Mouse (Mus musculus) bone marrow, adult 2 months (tissue): Measurements from ENCODE around the gene Tns4. TPM values are rescaled to one million over a fixed set of nuclear protein-coding genes. Genes with fewer than 3 reads are reported as not detected.

ENCODE experiments used
- H3K27ac ChIP-seq: fragments of 200-500 bp; 2 replicates; pipeline ENCODE4 v1.5.1; 2012; ENCODE audit warnings: low read depth, mild to moderate bottlenecking, control low read depth, inconsistent platforms, low read length; ENCODE audit not compliant: control insufficient read depth, poor library complexity, insufficient read depth
- H3K4me1 ChIP-seq: fragments of 200-500 bp; 2 replicates; pipeline ENCODE4 v1.6.1; 2011; ENCODE audit warnings: low read length; ENCODE audit not compliant: control insufficient read depth, insufficient read depth
- H3K4me3 ChIP-seq: fragments of 200-500 bp; replicated peaks from 2 replicates; pipeline ENCODE3; 2011; ENCODE audit warnings: mild to moderate bottlenecking, low read depth, low read length, control low read depth; ENCODE audit not compliant: control insufficient read depth
- CTCF ChIP-seq: fragments of 200-500 bp; IDR thresholded peaks from 2 replicates; pipeline ENCODE4 v1.5.1; 2011; ENCODE audit warnings: low read length, control low read depth; ENCODE audit not compliant: control insufficient read depth, insufficient read depth
- POLR2A ChIP-seq: fragments of 200-500 bp; IDR thresholded peaks from 2 replicates; pipeline ENCODE4 v1.6.1; 2011; ENCODE audit warnings: low read depth, mild to moderate bottlenecking, control low read depth, low read length, borderline replicate concordance; ENCODE audit not compliant: control insufficient read depth
- WGBS: fragments of 180-500 bp; shearing (Covaris S2); methylation state at CpG from one replicate; pipeline ENCODE4 v1.1.7; 2018; 5-methylcytosine and 5-hydroxymethylcytosine counted together
- polyA plus RNA-seq: library from polyadenylated mRNA; stranded (reverse); fragments of >200 nt; gene quantifications from 2 replicates; pipeline ENCODE4 v1.2.4, GENCODE M21; 2011; ENCODE audit warnings: low replicate concordance; ENCODE audit not compliant: missing spikeins, insufficient read depth, insufficient read length

Gene Tns4
- polyA plus RNA-seq, 1 experiment: not detected

DNA sequence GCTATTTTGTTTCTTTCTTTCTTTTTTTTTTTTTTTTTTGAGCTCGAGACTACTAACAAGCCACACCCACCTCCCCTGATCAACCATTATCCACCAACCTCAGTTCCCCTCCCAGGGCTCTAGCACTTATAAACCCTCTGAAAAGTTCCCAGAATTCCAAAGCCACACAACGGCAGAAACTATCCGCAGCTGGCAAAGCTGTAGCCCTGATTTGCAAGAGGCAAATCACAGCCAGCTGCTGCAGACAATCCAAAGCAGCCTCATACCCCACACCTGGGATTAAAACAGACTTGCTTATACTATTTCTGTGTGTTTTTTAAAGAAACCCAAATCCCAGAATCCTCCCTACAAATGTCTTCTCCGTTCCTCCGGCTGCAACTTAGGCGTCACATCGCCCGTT is 11.2 kb downstream of the Tns4 start:
- TF ChIP-seq POLR2A (no peak), CTCF (no peak)
- WGBS: 84% methylated on average over 8 of the region's 8 CpGs
- Histone ChIP-seq H3K27ac (no peak overlapping the region), H3K4me1 (no peaks in the 10 kb centered on the region; the same call in 1 of the 2 replicates), H3K4me3 (no peak overlapping the region)

DNA sequence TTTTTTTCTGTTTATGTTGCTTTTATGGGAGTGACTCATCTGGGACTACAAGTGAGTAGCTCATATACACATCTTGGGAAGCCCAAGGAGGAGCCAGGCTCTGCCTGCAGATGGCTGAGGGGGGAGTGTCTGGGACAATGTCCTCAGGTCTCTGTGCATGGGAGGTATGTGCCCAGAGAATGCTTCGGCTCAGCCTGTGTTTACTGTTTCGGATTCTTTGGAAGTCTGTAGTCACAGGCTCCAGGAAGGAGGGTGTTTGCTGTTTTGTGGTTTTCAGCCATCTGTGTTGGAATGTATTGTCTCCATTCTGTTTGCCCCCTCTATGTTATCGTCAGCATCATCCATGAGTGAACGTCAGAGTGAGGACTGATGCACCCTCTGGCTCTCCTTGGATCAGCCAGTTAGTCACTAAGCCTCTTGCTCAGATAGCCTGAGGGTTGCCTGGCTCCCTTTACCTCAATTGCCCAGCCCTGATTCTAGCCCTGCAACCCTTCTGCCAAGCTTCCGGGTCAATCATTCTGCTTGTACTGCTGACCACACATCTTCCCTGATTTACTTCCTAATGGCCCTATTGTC is 12.3 kb downstream of the Tns4 start:
- Histone ChIP-seq H3K27ac (no peak overlapping the region), H3K4me3 (no peak overlapping the region), H3K4me1 (no peaks in the 10 kb centered on the region; the same call in 1 of the 2 replicates)
- 74% methylated on average over 5 of the region's 5 CpGs for WGBS
- TF ChIP-seq CTCF: no peak
- no peak for TF ChIP-seq POLR2A

DNA sequence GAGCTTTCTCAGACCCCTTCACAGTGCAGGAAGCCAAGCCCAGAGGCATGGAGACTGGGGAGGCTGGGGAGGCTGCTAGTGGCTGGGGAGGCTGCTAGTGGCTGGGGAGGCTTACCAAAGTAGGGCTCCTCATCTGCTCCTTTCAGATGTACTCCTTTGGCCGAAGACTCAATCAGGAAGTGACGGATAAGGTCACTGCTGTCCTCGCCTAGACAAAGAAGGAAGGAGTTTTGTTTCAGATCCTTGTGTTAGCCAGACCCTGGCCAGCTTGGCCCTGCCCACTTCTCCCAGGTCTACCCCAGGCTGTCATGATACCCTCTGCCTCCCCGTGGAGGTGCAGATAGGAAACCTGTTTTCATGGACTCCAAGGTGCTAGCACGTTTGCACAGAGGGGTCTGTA is 15.3 kb downstream of the Tns4 start:
- WGBS: 41% methylated on average over 5 of the region's 5 CpGs
- H3K4me3 ChIP-seq: no peak overlapping the region
- no peak overlapping the region; the same call in 1 of the 2 replicates for H3K27ac ChIP-seq
- no peaks in the 10 kb centered on the region for H3K4me1 ChIP-seq
- TF ChIP-seq POLR2A: no peak
- no peak for TF ChIP-seq CTCF

DNA sequence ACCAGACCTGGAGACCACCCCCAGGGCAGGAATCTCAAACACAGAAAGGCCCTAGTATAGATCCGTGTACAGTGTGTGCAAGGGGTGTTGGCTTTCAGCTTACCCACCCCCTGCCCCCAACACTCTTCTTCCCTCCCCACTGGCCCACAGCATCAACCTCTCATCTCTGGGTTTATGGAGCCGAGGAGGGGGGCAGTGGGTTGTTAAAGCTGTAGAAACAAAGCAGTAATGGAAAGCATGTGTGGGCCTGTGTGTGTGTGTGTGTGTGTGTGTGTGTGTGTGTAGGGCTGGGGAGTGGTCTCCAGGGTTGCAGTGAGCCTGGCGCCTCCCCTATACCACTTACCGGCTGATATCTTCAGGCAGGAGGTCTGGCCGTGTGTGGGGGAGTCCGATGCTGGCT is 17.2 kb downstream of the Tns4 start:
- H3K27ac ChIP-seq: no peak overlapping the region
- peaks cover 4% of the 10 kb centered on the region for H3K4me1 ChIP-seq
- H3K4me3 ChIP-seq: no peak overlapping the region
- 77% methylated on average over 6 of the region's 6 CpGs for WGBS
- TF ChIP-seq CTCF (no peak), POLR2A (no peak)

DNA sequence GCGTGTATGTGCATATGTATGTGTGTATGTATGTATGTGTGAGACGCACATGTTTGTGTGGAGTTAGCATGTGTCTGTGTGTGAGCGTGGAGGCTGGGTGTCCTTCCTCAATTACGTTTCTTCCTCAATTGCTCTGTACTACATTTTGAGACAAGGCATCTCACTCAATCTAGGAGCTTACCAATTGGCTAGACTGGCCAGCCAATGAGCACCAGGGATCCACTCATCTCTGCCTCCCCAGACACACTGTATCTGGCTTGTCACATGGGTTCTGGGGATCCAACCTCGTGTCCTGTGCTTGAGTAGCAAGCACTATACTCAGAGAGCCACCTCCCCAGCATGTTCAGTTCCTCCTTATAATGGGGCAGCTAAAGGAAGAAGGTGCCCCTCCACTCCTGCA is 20.7 kb downstream of the Tns4 start:
- peaks cover 4% of the 10 kb centered on the region for H3K4me1 ChIP-seq
- 31% methylated on average over 5 of the region's 5 CpGs for WGBS
- no peak for TF ChIP-seq POLR2A
- TF ChIP-seq CTCF: no peak
- no peak overlapping the region for H3K4me3 ChIP-seq
- H3K27ac ChIP-seq: no peak overlapping the region

DNA sequence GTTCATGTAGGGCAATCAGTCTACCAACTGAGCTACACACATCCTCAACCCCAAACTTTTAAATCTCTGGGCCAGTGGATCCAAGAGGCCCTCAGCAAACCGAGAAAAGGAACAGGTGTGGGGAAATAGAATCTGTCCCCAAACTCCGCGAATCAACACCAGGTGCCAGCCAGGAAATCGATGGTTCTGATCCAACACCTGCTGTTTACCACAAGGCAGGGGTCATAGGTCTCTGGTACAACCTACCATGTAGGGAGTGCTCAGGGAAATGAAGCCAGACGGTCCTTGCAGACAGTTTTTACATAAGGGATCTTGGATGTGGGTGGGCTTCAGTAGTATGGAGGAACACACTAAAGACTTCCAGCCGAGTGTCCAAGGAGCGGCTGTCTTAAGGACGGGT is 21.5 kb downstream of the Tns4 start:
- Histone ChIP-seq H3K4me3 (no peak overlapping the region), H3K27ac (no peak overlapping the region), H3K4me1 (peaks cover 4% of the 10 kb centered on the region)
- no peak for TF ChIP-seq CTCF
- 80% methylated on average over 8 of the region's 8 CpGs for WGBS

DNA sequence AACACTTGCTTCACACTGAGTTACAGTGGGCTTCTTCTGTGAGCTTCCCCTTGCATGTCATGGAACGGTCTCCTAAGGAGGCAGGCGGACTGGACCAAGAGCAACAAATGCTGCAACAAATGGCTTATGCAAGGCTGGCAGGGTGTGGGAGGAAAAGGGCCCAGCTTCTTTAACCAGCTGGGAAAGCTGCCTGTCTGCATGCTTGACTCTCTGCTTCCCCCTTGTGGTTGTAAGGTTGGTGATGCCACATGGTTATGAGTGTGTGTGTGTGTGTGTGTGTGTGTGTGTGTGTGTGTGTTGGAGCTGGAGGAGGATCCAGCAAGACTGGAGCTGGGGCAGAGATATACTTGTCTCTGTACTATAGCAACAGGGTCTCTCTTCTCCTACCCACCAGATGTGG is 23.1 kb downstream of the Tns4 start:
- Histone ChIP-seq H3K4me3 (no peak overlapping the region), H3K27ac (no peak overlapping the region), H3K4me1 (peaks cover 4% of the 10 kb centered on the region)
- 7% methylated on average over 2 of the region's 2 CpGs for WGBS
- TF ChIP-seq POLR2A: no peak
- peak; percentile 82 for TF ChIP-seq CTCF

DNA sequence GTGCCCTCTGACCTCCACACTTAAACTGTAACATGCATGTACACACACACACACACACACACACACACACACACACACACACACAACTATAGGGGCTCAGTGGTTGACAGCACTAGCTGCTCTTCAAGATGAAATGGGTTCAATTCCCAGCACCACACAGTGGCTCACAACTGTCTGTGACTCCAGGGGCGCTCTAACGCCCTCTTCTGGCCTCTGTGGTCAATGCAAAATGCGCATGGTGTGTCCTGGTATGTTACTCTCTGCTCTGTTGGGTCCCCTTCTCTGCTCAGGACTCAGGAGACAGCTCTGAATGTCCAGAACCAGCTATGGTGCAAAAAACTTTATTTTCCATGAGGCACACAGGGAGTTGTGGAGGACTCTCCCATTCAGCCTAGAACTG is 23.8 kb downstream of the Tns4 start:
- H3K4me1 ChIP-seq: peaks cover 4% of the 10 kb centered on the region
- TF ChIP-seq CTCF (0 out of 2 replicates have a peak, but pooled peaks have one; percentile 14), POLR2A (no peak)
- WGBS: 64% methylated on average over 3 of the region's 3 CpGs
- no peak overlapping the region for H3K27ac ChIP-seq
- no peak overlapping the region for H3K4me3 ChIP-seq
